Mouse (Mus musculus) gonadal fat pad, adult 2 months (tissue): Measurements from ENCODE around the gene Prss53. TPM values are rescaled to one million over a fixed set of nuclear protein-coding genes. Genes with fewer than 3 reads are reported as not detected.
"Not testable (repeated sequence)": the region's sequence is repeated elsewhere in the genome, so short reads cannot be mapped to it uniquely, and the experiment has no call there.

Experiments
- DNase-seq: peaks from one replicate; pipeline ENCODE4 v3.0.0-alpha.2; 2012; ENCODE audit warnings: low read depth
- polyA plus RNA-seq: library from polyadenylated mRNA; depleted of rRNA; stranded (reverse); fragments of >200 nt; gene quantifications from 2 replicates; pipeline ENCODE4 v1.2.3, GENCODE M21; 2012; rRNA removed

Gene Prss53
- polyA plus RNA-seq, 1 experiment = 2.6 TPM

GRCm38 (mm10) chr7:127875627-127876001 is 15.2 kb downstream of the Prss53 start:
- DNase-seq = no peak

- DNase-seq = no peak
These were observed 15.8 kb downstream of the Prss53 start for GRCm38 (mm10) chr7:127874812-127875626.

GRCm38 (mm10) chr7:127870136-127870821 is 20.5 kb downstream of the Prss53 start:
- DNase-seq = no peak

GRCm38 (mm10) chr7:127869149-127869810 is 21.5 kb downstream of the Prss53 start:
- no peak for DNase-seq

GRCm38 (mm10) chr7:127867641-127868040 is 23.1 kb downstream of the Prss53 start:
- DNase-seq = no peak

GRCm38 (mm10) chr7:127866434-127866833 is 24.3 kb downstream of the Prss53 start:
- DNase-seq = no peak

GRCm38 (mm10) chr7:127858258-127858657 is 32.5 kb downstream of the Prss53 start:
- no peak for DNase-seq

- no peak for DNase-seq
These were observed 39.9 kb downstream of the Prss53 start for GRCm38 (mm10) chr7:127850906-127851305.

- no peak for DNase-seq
These were observed 40.5 kb downstream of the Prss53 start for GRCm38 (mm10) chr7:127849973-127850875.

GRCm38 (mm10) chr7:127842001-127842718 is 48.6 kb downstream of the Prss53 start:
- DNase-seq = peak; percentile 44

- DNase-seq = peak; percentile 46
These were observed 49.3 kb downstream of the Prss53 start for GRCm38 (mm10) chr7:127841340-127842000.

- no peak for DNase-seq
These were observed 49.9 kb downstream of the Prss53 start for GRCm38 (mm10) chr7:127840886-127841285.

GRCm38 (mm10) chr7:127840031-127840430 is 50.7 kb downstream of the Prss53 start:
- not testable (repeated sequence) for DNase-seq

GRCm38 (mm10) chr7:127837878-127838277 is 52.9 kb downstream of the Prss53 start:
- not testable (repeated sequence) for DNase-seq

GRCm38 (mm10) chr7:127837473-127837872 is 53.3 kb downstream of the Prss53 start:
- no peak for DNase-seq

Other genes with a start within 250 kb of the Prss53 start
- gene Bcl7c, start 182.0 kb downstream of the Prss53 start, polyA plus RNA-seq = 21.2 and 30.4 TPM in 2 replicates
- 21.0 and 35.9 TPM in 2 replicates for gene Ctf1, start 178.2 kb downstream of the Prss53 start, polyA plus RNA-seq
- not detected in 2 replicates for gene Ctf2, start 158.8 kb downstream of the Prss53 start, polyA plus RNA-seq
- 25.7 and 26.8 TPM in 2 replicates for gene Fbxl19, start 146.4 kb downstream of the Prss53 start, polyA plus RNA-seq
- gene Orai3, start 121.2 kb downstream of the Prss53 start, polyA plus RNA-seq = 27.1 and 37.9 TPM in 2 replicates
- 7.6 and 11.8 TPM in 2 replicates for gene Setd1a, start 114.3 kb downstream of the Prss53 start, polyA plus RNA-seq
- gene Gm49388, start 105.4 kb downstream of the Prss53 start, polyA plus RNA-seq = not detected in 2 replicates
- gene Hsd3b7, start 90.4 kb downstream of the Prss53 start, polyA plus RNA-seq = 103 and 120 TPM in 2 replicates
- 76.2 and 82.5 TPM in 2 replicates for gene Stx4a, start 66.7 kb downstream of the Prss53 start, polyA plus RNA-seq
- 16.6 and 24.0 TPM in 2 replicates for gene Stx1b, start 66.4 kb downstream of the Prss53 start, polyA plus RNA-seq
- 18.3 and 22.8 TPM in 2 replicates for gene Zfp646, start 14.7 kb downstream of the Prss53 start, polyA plus RNA-seq
- 5.9 and 8.2 TPM in 2 replicates for gene Zfp668, start 14.1 kb downstream of the Prss53 start, polyA plus RNA-seq
- not detected in 2 replicates for gene Gm21974, start 4.5 kb upstream of the Prss53 start, polyA plus RNA-seq
- gene Vkorc1, start 4.6 kb upstream of the Prss53 start, polyA plus RNA-seq = 246 and 309 TPM in 2 replicates
- 118 and 137 TPM in 2 replicates for gene Bckdk, start 13.1 kb upstream of the Prss53 start, polyA plus RNA-seq
- 15.9 and 16.4 TPM in 2 replicates for gene Kat8, start 21.5 kb upstream of the Prss53 start, polyA plus RNA-seq
- gene Prss8, start 39.1 kb upstream of the Prss53 start, polyA plus RNA-seq = 80.4 and 83.4 TPM in 2 replicates
- 23.6 and 29.7 TPM in 2 replicates for gene Prss36, start 55.8 kb upstream of the Prss53 start, polyA plus RNA-seq
- gene Fus, start 76.5 kb upstream of the Prss53 start, polyA plus RNA-seq = 285 and 355 TPM in 2 replicates
- 45.2 and 50.8 TPM in 2 replicates for gene Pycard, start 102.9 kb upstream of the Prss53 start, polyA plus RNA-seq
- 1.2 and 1.6 TPM in 2 replicates for gene Trim72, start 113.0 kb upstream of the Prss53 start, polyA plus RNA-seq
- 13.7 and 17.3 TPM in 2 replicates for gene Itgam, start 171.7 kb upstream of the Prss53 start, polyA plus RNA-seq
- not detected in 2 replicates for gene Gm49368, start 171.7 kb upstream of the Prss53 start, polyA plus RNA-seq
- gene Itgax, start 238.6 kb upstream of the Prss53 start, polyA plus RNA-seq = 3.6 and 3.8 TPM in 2 replicates